8 mouse cellular contexts compared by ENCODE assay signal in the genomic region with DNA sequence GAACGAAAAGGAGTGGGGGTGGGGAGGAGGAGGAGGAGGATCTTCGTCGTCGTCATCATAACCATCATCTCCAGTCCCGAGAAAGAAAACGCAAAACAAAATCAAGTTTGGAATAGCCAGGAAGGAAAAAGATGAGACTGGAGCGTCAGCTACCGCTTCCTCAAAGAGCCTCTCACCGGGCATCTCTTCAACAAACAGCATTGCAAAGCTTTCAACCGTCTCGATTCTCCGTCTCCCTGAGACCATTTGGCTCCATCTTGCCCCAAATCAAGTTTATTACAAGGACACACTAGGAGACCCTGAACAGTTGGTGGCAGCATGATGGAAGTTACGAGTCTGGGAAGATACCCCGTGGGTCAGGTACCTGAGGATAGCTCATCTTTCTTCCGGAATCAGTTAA. TPM values are rescaled to one million over a fixed set of nuclear protein-coding genes. Genes with fewer than 3 reads are reported as not detected.
A peak's percentile ranks its signal among the peaks of the same experiment; 100 is the strongest.
DNase-seq lines count a peak whose midpoint lies in the region; ATAC-seq and TF ChIP-seq lines count a peak whose summit lies in the region.

No protein-coding gene starts in this region.

- H3K36me3 ChIP-seq in heart, adult 2 months (ENCODE audit: control insufficient read depth, insufficient read depth, low read length): no peaks in the 10 kb centered on the region
- H3K36me3 ChIP-seq in E14TG2a.4 (ENCODE audit: insufficient read depth, low read length): no peaks in the 10 kb centered on the region
- H3K36me3 ChIP-seq in forebrain, embryonic 16.5 days (ENCODE audit: control insufficient read depth, insufficient read depth): no peaks in the 10 kb centered on the region
- no peaks in the 10 kb centered on the region for H3K36me3 ChIP-seq in liver, embryonic 14.5 days (replicated peaks; ENCODE audit: control insufficient read depth, insufficient read depth, low read depth)

- H3K27ac ChIP-seq in heart, adult 2 months: no peak overlapping the region
- no peak overlapping the region for H3K27ac ChIP-seq in forebrain, embryonic 16.5 days (ENCODE audit: low read length)
- no peak overlapping the region for H3K27ac ChIP-seq in liver, embryonic 14.5 days

- no peak for TF ChIP-seq CTCF in heart, adult 2 months (IDR thresholded peaks at IDR 0.05)
- TF ChIP-seq CTCF in E14TG2a.4 (conservative IDR thresholded peaks at IDR 0.05; ENCODE audit: low read length): no peak
- no peak for TF ChIP-seq CTCF in liver, embryonic 14.5 days (IDR thresholded peaks at IDR 0.05; ENCODE audit: low read depth)

- no peaks in the 10 kb centered on the region for H3K79me2 ChIP-seq in heart, adult 2 months (replicated peaks; ENCODE audit: control insufficient read depth, insufficient read depth, low read length)

- H3K4me3 ChIP-seq in heart, adult 2 months: peak overlapping the region; percentile 51
- peak overlapping the region; percentile 80 for H3K4me3 ChIP-seq in E14TG2a.4 (replicated peaks; ENCODE audit: low read length)
- peak overlapping the region; percentile 36 for H3K4me3 ChIP-seq in forebrain, embryonic 16.5 days (replicated peaks; ENCODE audit: low read length)
- no peak overlapping the region for H3K4me3 ChIP-seq in liver, embryonic 14.5 days (ENCODE audit: insufficient read depth in 1 of 2, low read depth in 2 of 2, low read length in 2 of 2)

- TF ChIP-seq POLR2A in heart, adult 2 months (IDR thresholded peaks at IDR 0.05; ENCODE audit: insufficient read depth, low read depth, low read length): no peak

- H3K4me1 ChIP-seq in heart, adult 2 months (ENCODE audit: control insufficient read depth, insufficient read depth, low read length): peaks cover 6% of the 10 kb centered on the region
- H3K4me1 ChIP-seq in E14TG2a.4 (replicated peaks; ENCODE audit: low read depth, low read length): peaks cover 38% of the 10 kb centered on the region
- peaks cover 14% of the 10 kb centered on the region for H3K4me1 ChIP-seq in forebrain, embryonic 16.5 days (replicated peaks; ENCODE audit: control insufficient read depth, insufficient read depth, low read length)
- H3K4me1 ChIP-seq in liver, embryonic 14.5 days (replicated peaks; ENCODE audit: control insufficient read depth in 2 of 2, insufficient read depth in 2 of 2, low read length in 1 of 2): no peaks in the 10 kb centered on the region

- H3K27me3 ChIP-seq in heart, adult 2 months (ENCODE audit: control insufficient read depth, insufficient read depth, low read length): no peaks in the 10 kb centered on the region
- H3K27me3 ChIP-seq in E14TG2a.4 (ENCODE audit: insufficient read depth, low read length): peaks cover 51% of the 10 kb centered on the region
- H3K27me3 ChIP-seq in forebrain, embryonic 16.5 days (replicated peaks; ENCODE audit: control insufficient read depth, insufficient read depth, low read length): peaks cover 44% of the 10 kb centered on the region
- peaks cover 41% of the 10 kb centered on the region for H3K27me3 ChIP-seq in liver, embryonic 14.5 days (ENCODE audit: control insufficient read depth, insufficient read depth, low read length)

- DNase-seq in heart, adult 2 months: no peak
- DNase-seq in heart, adult 18-20 months: no peak
- no peak for DNase-seq in liver, embryonic 14.5 days (ENCODE audit: low read depth in 3 of 3, low spot score in 3 of 3)
- DNase-seq in thymus, adult 18-20 months: no peak
- DNase-seq in adrenal gland, adult 18-20 months (ENCODE audit: low spot score in 2 of 2): no peak
- no peak for DNase-seq in cerebellum, postnatal 14 days

- no peak overlapping the region for H3K9ac ChIP-seq in heart, adult 2 months (ENCODE audit: low read depth, low read length)
- H3K9ac ChIP-seq in forebrain, embryonic 16.5 days (replicated peaks; ENCODE audit: low read depth, low read length): no peak overlapping the region
- H3K9ac ChIP-seq in liver, embryonic 14.5 days (replicated peaks): no peak overlapping the region

- WGBS in heart, adult 2 months: 6% methylated on average over 15 of the region's 15 CpGs
- 9% methylated on average over 15 of the region's 15 CpGs for WGBS in forebrain, embryonic 16.5 days
- WGBS in liver, embryonic 14.5 days (ENCODE audit: insufficient replicate concordance): 2% methylated on average over 15 of the region's 15 CpGs

- peak overlapping the region; percentile 53 for H3K4me2 ChIP-seq in forebrain, embryonic 16.5 days (ENCODE audit: low read length)
- peak overlapping the region; percentile 32; the same call in 1 of the 2 replicates for H3K4me2 ChIP-seq in liver, embryonic 14.5 days (ENCODE audit: low read depth)

- no peak for TF ChIP-seq EP300 in heart, adult 2 months (IDR thresholded peaks at IDR 0.05; ENCODE audit: insufficient read depth, low read depth, low read length)
- no peak for TF ChIP-seq EP300 in liver, embryonic 14.5 days (IDR thresholded peaks at IDR 0.05; ENCODE audit: low read depth)

- H3K9me3 ChIP-seq in E14TG2a.4 (ENCODE audit: low read length): no peaks in the 10 kb centered on the region; the same call in 1 of the 2 replicates
- no peaks in the 10 kb centered on the region for H3K9me3 ChIP-seq in forebrain, embryonic 16.5 days (ENCODE audit: control insufficient read depth, low read length)
- H3K9me3 ChIP-seq in liver, embryonic 14.5 days (ENCODE audit: control insufficient read depth, low read length): no peaks in the 10 kb centered on the region

- ATAC-seq in forebrain, embryonic 16.5 days: no peak
- no peak for ATAC-seq in liver, embryonic 14.5 days (ENCODE audit: insufficient read depth)

- intact Hi-C loops in heart, adult 2 months (cut with DNase I): no loop called here

RNA-seq across cellular contexts. Expression of a gene that starts 0.4 kb away (rescaled TPM):
- 10 to 100 TPM; 29.3 to 40.9 TPM for total RNA-seq in heart, adult 2 months (2021)
- 23.0 and 40.2 TPM in 2 replicates for polyA plus RNA-seq in heart, adult 2 months (2012; rRNA removed)
- 10 to 100 TPM; 16.9 to 29.0 TPM for total RNA-seq in heart, adult 18-20 months (2021)
- 2.5 and 2.6 TPM in 2 replicates for polyA plus RNA-seq in forebrain, embryonic 16.5 days (2015; fragmentation: Nextera tagmentation; extraction: Ambion mirVana)
- 0.10 and 0.11 TPM in 2 replicates for polyA plus RNA-seq in liver, embryonic 14.5 days (2012; rRNA removed)
- 0.43 and 0.51 TPM in 2 replicates for polyA plus RNA-seq in liver, embryonic 14.5 days (2014; fragmentation: Nextera tagmentation; extraction: Ambion mirVana)
- total RNA-seq in adrenal gland, adult 18-20 months (2021): 1 to 10 TPM; 3.5 to 4.9 TPM

RNA-seq across cellular contexts. Expression of a gene that starts 41.0 kb away (rescaled TPM):
- total RNA-seq in heart, adult 2 months (2021): 10 to 100 TPM in 1 of 2 experiments, 1 to 10 TPM in 1; 8.7 to 11.6 TPM
- polyA plus RNA-seq in heart, adult 2 months (2012; rRNA removed): 8.8 and 13.0 TPM in 2 replicates
- total RNA-seq in heart, adult 18-20 months (2021): 10 to 100 TPM; 11.5 to 12.9 TPM
- polyA plus RNA-seq in forebrain, embryonic 16.5 days (2015; fragmentation: Nextera tagmentation; extraction: Ambion mirVana): 60.8 and 66.9 TPM in 2 replicates
- polyA plus RNA-seq in liver, embryonic 14.5 days (2012; rRNA removed): 15.6 and 19.0 TPM in 2 replicates
- polyA plus RNA-seq in liver, embryonic 14.5 days (2014; fragmentation: Nextera tagmentation; extraction: Ambion mirVana): 47.9 and 49.8 TPM in 2 replicates
- total RNA-seq in adrenal gland, adult 18-20 months (2021): 1 to 10 TPM; 8.8 to 9.9 TPM

Comparison
In these comparisons a context has a peak if more than half of its experiments do, and no peak if none do; other contexts are left out.
1. H3K4me3 ChIP-seq: peak in heart, adult 2 months (single experiment), E14TG2a.4 (single experiment) and forebrain, embryonic 16.5 days (single experiment); none in liver, embryonic 14.5 days (0 of 2).